Mouse (Mus musculus): ENCODE data around the gene Obscn. TPM values are rescaled to one million over a fixed set of nuclear protein-coding genes. Genes with fewer than 3 reads are reported as not detected.

The Obscn gene
- polyA plus RNA-seq (2015; fragmentation: Nextera tagmentation; extraction: Ambion mirVana) = 1.1 and 1.2 TPM in 2 replicates

DNA sequence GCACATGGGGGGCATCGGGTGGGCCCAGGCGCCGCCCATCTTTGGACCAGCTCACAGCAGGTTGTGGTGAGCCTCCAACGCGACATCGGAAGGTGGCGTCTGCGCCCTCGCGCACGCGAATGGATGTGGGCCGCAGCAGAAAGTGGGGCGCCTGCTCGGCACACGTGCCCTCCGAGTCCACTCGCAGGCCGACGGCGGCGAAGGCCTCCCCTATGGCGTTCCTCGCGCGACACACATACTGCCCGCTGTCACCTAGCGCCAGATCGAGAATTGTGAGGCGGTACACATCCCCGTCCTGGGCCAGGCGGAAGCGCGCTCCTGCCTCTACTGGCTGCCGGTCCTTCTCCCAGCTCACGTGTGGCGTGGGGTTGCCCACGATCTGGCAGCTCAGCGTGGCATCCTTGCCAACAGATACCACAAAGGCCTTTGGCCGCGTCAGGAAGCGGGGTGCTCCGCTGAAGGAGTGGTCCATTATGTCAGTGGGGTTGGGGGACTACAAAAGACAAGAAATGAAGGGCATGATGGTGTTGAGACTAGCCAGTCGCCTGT is at the start of gene Obscn:
TSS of gene Obscn (minus strand) at position 499 of the 549 bp plus-strand sequence.

DNA sequence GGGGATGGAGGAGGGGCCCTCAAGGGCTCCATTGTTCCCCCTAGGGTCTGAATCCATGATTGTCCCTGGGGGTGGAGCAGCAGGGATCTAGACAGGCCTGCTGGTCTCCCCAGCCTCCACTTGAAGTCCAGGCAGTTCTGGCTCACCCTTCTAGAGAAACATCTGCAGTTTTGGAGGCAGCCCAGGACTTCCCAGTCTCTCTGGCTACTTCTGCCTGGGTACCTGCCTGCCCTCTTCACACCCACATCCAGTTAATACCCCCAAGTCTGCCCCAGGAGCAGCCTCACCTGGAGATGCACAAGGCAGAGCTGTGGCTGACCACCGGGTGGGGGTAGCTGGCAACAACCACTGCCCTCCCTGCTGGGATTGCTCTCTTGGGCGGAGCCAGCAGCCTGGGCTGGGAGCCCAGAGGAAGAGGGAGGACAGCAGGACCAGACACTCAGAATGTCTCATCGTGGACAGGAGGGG is 46.7 kb upstream of the Obscn start, which contains the start of gene Gjc2:
TSS of gene Gjc2 (minus strand) at position 350 of the 468 bp plus-strand sequence.

GRCm38 (mm10) chr11:59163255-59164236 is 27.3 kb upstream of the Obscn start, which contains the start of gene Iba57:
Gene Iba57, minus strand, starts transcription at chr11:59163739.

DNA sequence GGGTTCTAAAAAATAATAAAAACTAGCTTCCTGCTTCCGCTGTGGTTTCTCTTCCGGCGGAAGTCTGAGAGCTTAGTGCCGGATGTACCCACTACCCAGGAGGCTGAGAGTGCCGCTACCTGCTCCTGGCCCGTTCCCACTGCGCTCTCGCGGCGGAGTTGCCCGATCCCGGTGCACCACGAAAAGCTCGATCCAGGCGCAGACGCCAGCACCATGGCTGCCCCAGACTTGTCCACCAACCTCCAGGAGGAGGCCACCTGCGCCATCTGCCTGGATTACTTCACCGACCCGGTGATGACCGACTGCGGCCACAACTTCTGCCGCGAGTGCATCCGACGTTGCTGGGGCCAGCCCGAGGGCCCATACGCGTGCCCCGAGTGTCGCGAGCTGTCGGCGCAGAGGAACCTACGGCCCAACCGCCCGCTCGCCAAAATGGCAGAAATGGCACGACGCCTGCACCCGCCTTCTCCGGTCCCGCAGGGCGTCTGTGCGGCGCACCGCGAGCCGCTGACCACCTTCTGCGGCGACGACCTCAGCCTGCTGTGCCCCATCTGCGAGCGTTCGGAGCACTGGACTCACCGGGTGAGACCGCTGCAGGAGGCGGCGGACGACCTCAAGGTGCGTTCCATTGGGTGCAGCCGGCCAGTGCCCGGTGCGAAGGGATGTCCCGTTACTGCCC is 158.0 kb downstream of the Obscn start, which contains the start of gene Trim11:
TSS of gene Trim11 (plus strand) at position 67 of the 679 bp plus-strand sequence.

DNA sequence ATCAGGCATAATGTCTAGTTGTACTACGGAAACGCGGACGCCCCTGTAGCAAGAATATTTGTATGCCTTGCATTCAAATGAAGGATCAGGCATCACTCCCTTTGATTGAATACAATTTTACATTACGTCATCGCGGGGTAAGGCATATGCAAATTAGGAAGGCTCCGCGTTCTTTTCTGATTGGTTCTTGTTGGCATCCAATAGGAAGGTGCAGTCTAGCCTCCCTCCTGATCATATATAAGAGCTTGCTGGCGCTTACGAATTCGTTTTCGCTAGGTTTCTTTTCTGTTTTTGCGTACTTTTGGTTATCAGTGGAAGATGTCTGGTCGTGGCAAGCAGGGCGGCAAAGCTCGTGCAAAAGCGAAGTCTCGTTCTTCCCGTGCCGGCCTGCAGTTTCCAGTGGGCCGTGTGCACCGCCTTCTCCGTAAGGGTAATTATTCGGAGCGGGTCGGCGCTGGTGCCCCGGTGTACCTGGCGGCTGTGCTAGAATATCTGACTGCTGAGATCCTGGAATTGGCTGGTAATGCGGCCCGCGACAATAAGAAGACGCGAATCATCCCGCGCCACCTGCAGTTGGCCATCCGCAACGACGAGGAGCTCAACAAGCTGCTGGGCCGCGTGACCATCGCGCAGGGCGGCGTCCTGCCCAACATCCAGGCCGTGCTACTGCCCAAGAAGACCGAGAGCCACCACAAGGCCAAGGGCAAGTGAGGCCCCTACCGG is 181.6 kb downstream of the Obscn start, which contains the start of the genes Hist3h2a and Trim17:
TSS of gene Hist3h2a (plus strand) at position 266 of the 723 bp plus-strand sequence.
TSS of gene Trim17 (plus strand) at position 266 of the 723 bp plus-strand sequence.

DNA sequence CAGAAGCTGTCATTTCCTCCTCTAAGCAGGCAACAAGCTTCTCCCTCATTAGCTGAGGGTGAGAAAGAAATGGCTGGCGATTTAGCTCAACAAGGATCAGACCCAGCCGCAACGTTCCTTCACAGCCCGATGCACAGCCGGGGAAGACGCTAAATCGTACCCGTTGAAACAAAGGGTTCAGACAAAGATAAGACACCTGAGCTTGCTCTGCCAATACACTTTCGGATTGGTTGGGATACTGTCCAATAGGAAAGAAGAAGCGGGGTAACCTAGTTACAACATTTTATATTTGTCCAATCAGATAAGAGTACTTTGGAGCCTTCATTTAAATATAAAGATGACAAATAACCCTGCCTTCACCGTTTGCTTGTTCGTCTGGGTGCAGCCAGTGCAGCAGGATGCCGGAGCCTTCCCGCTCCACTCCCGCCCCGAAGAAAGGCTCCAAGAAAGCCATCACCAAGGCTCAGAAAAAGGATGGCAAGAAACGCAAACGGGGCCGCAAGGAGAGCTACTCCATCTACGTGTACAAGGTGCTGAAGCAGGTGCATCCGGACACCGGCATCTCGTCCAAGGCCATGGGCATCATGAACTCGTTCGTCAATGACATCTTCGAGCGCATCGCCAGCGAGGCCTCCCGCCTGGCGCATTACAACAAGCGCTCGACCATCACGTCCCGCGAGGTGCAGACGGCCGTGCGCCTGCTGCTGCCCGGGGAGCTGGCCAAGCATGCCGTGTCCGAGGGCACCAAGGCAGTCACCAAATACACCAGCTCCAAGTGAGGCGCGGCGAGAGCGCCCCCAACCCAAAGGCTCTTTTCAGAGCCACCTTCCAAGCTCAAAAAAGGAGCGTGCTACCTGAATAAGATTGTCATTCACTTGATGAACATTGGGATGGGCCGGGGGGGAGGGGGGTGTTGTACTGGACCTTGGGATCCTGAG is 187.4 kb downstream of the Obscn start, which contains the start of gene Hist3h2ba:
TSS of gene Hist3h2ba (plus strand) at position 379 of the 938 bp plus-strand sequence.

Small RNAs within 50 kb of the gene (microRNA-seq; reads per million reads assigned to microRNA genes)
- gene Gm44313 (ENCODE audit: borderline replicate concordance, insufficient number of aligned reads) = not detected

Other genes starting within 250 kb of the Obscn start
- 4.0 and 4.4 TPM in 2 replicates for gene Zfp39, start 232.2 kb downstream of the Obscn start, polyA plus RNA-seq (2015; fragmentation: Nextera tagmentation; extraction: Ambion mirVana)
- gene Btnl10, start 218.5 kb downstream of the Obscn start, polyA plus RNA-seq (2015; fragmentation: Nextera tagmentation; extraction: Ambion mirVana) = 0.63 TPM in 1 of 2 replicates, not detected in the other
- gene Rnf187, start 197.5 kb downstream of the Obscn start, polyA plus RNA-seq (2015; fragmentation: Nextera tagmentation; extraction: Ambion mirVana) = 206 and 211 TPM in 2 replicates
- 41.7 and 56.5 TPM in 2 replicates for gene Hist3h2ba, start 187.5 kb downstream of the Obscn start, polyA plus RNA-seq (2015; fragmentation: Nextera tagmentation; extraction: Ambion mirVana)
- 32.6 and 35.6 TPM in 2 replicates for gene Hist3h2a, start 181.7 kb downstream of the Obscn start, polyA plus RNA-seq (2015; fragmentation: Nextera tagmentation; extraction: Ambion mirVana)
- gene Trim17, start 181.7 kb downstream of the Obscn start, polyA plus RNA-seq (2015; fragmentation: Nextera tagmentation; extraction: Ambion mirVana) = 0.19 TPM in 2 replicates
- gene Trim11, start 158.3 kb downstream of the Obscn start, polyA plus RNA-seq (2015; fragmentation: Nextera tagmentation; extraction: Ambion mirVana) = 10.5 and 18.0 TPM in 2 replicates
- 7.5 and 10.7 TPM in 2 replicates for gene Iba57, start 27.3 kb upstream of the Obscn start, polyA plus RNA-seq (2015; fragmentation: Nextera tagmentation; extraction: Ambion mirVana)
- 1.0 and 3.1 TPM in 2 replicates for gene Gjc2, start 46.8 kb upstream of the Obscn start, polyA plus RNA-seq (2015; fragmentation: Nextera tagmentation; extraction: Ambion mirVana)
- 126 and 155 TPM in 2 replicates for gene Guk1, start 55.8 kb upstream of the Obscn start, polyA plus RNA-seq (2015; fragmentation: Nextera tagmentation; extraction: Ambion mirVana)
- 89.0 and 102 TPM in 2 replicates for gene Mrpl55, start 66.1 kb upstream of the Obscn start, polyA plus RNA-seq (2015; fragmentation: Nextera tagmentation; extraction: Ambion mirVana)
- 24.7 and 35.8 TPM in 2 replicates for gene 2310033P09Rik, start 71.9 kb upstream of the Obscn start, polyA plus RNA-seq (2015; fragmentation: Nextera tagmentation; extraction: Ambion mirVana)
- 427 and 542 TPM in 2 replicates for gene Arf1, start 91.9 kb upstream of the Obscn start, polyA plus RNA-seq (2015; fragmentation: Nextera tagmentation; extraction: Ambion mirVana)
- gene Wnt3a, start 154.3 kb upstream of the Obscn start, polyA plus RNA-seq (2015; fragmentation: Nextera tagmentation; extraction: Ambion mirVana) = not detected in 2 replicates
- gene Wnt9a, start 170.5 kb upstream of the Obscn start, polyA plus RNA-seq (2015; fragmentation: Nextera tagmentation; extraction: Ambion mirVana) = 2.5 and 3.6 TPM in 2 replicates
- gene Prss38, start 239.3 kb upstream of the Obscn start, polyA plus RNA-seq (2015; fragmentation: Nextera tagmentation; extraction: Ambion mirVana) = not detected in 2 replicates